In genomic region chr12:117786621-117787020, GRCm38 (mm10) we compare ENCODE assay signal across 25 mouse cellular contexts. TPM values are rescaled to one million over a fixed set of nuclear protein-coding genes. Genes with fewer than 3 reads are reported as not detected.
DNase-seq lines count a peak whose midpoint lies in the region; ATAC-seq and TF ChIP-seq lines count a peak whose summit lies in the region.
"Had no signal": no experiment of that assay in that cellular context is flagged by ENCODE, and none has a peak within 500 bp of the region (broad histone marks: within the 10 kb centered on the region; RNA-seq: fewer than 3 reads in every experiment).

No protein-coding gene starts in this region.

- ATAC-seq in forebrain, embryonic 14.5 days = 0 out of 2 replicates have a peak, but pooled peaks have one; percentile 50
- peak; percentile 57; the same call in 1 of the 2 replicates for ATAC-seq in forebrain, embryonic 16.5 days
- no peak for ATAC-seq in forebrain, embryonic 13.5 days
- ATAC-seq: CD4-positive, CD25-positive, alpha-beta regulatory T cell, adult 4 months had no signal

- H3K4me3 ChIP-seq in forebrain, embryonic 14.5 days (ENCODE audit: low read depth, low read length) = no peak overlapping the region
- no peak overlapping the region for H3K4me3 ChIP-seq in forebrain, embryonic 10.5 days
- H3K4me3 ChIP-seq in forebrain, embryonic 16.5 days (replicated peaks; ENCODE audit: low read length) = no peak overlapping the region
- H3K4me3 ChIP-seq in forebrain, embryonic 13.5 days = no peak overlapping the region
- no peak overlapping the region for H3K4me3 ChIP-seq in heart, embryonic 10.5 days
- H3K4me3 ChIP-seq in olfactory bulb, adult 2 months (ENCODE audit: insufficient read depth, low read depth, low read length) = no peak overlapping the region
- H3K4me3 ChIP-seq: embryonic facial prominence, embryonic 13.5 days; embryonic facial prominence, embryonic 15.5 days; erythroblast, embryonic 14.5 days had no signal

- TF ChIP-seq CTCF in olfactory bulb, adult 2 months (IDR thresholded peaks at IDR 0.05; ENCODE audit: insufficient read depth, low read depth, low read length) = no peak

- H3K36me3 ChIP-seq in forebrain, embryonic 14.5 days (ENCODE audit: control insufficient read depth, insufficient read depth, low read length) = no peaks in the 10 kb centered on the region
- H3K36me3 ChIP-seq in forebrain, embryonic 10.5 days (replicated peaks) = no peaks in the 10 kb centered on the region
- no peaks in the 10 kb centered on the region for H3K36me3 ChIP-seq in forebrain, embryonic 16.5 days (ENCODE audit: control insufficient read depth, insufficient read depth)
- H3K36me3 ChIP-seq in forebrain, embryonic 13.5 days (ENCODE audit: poor library complexity, severe bottlenecking) = no peaks in the 10 kb centered on the region
- no peaks in the 10 kb centered on the region for H3K36me3 ChIP-seq in heart, embryonic 10.5 days
- H3K36me3 ChIP-seq: embryonic facial prominence, embryonic 13.5 days; embryonic facial prominence, embryonic 15.5 days; G1E had no signal

- peaks cover 11% of the 10 kb centered on the region; the same call in 1 of the 2 replicates for H3K4me1 ChIP-seq in forebrain, embryonic 14.5 days (ENCODE audit: control insufficient read depth, insufficient read depth, low read length)
- peaks cover 40% of the 10 kb centered on the region for H3K4me1 ChIP-seq in forebrain, embryonic 10.5 days
- peaks cover 5% of the 10 kb centered on the region; the same call in 1 of the 2 replicates for H3K4me1 ChIP-seq in forebrain, embryonic 16.5 days (replicated peaks; ENCODE audit: control insufficient read depth, insufficient read depth, low read length)
- peaks cover 18% of the 10 kb centered on the region for H3K4me1 ChIP-seq in forebrain, embryonic 13.5 days
- H3K4me1 ChIP-seq in heart, embryonic 10.5 days = peaks cover 7% of the 10 kb centered on the region
- H3K4me1 ChIP-seq in olfactory bulb, adult 2 months (ENCODE audit: control insufficient read depth, insufficient read depth, low read length) = peaks cover 10% of the 10 kb centered on the region

- 5% methylated on average over 6 of the region's 6 CpGs for WGBS in forebrain, embryonic 14.5 days
- 19% methylated on average over 6 of the region's 6 CpGs for WGBS in forebrain, embryonic 10.5 days
- WGBS in forebrain, embryonic 16.5 days = 4% methylated on average over 6 of the region's 6 CpGs
- WGBS in forebrain, embryonic 13.5 days = 6% methylated on average over 6 of the region's 6 CpGs
- 41% methylated on average over 6 of the region's 6 CpGs for whole genome bisulfite sequencing in heart, embryonic 10.5 days
- WGBS in olfactory bulb, adult 2 months = 11% methylated on average over 6 of the region's 6 CpGs

- no peak overlapping the region for H3K9ac ChIP-seq in forebrain, embryonic 14.5 days (ENCODE audit: low read length)
- H3K9ac ChIP-seq in forebrain, embryonic 16.5 days (replicated peaks; ENCODE audit: low read depth, low read length) = no peak overlapping the region
- H3K9ac ChIP-seq in forebrain, embryonic 13.5 days = no peak overlapping the region
- H3K9ac ChIP-seq: embryonic facial prominence, embryonic 13.5 days; embryonic facial prominence, embryonic 15.5 days had no signal

- TF ChIP-seq POLR2A in olfactory bulb, adult 2 months (IDR thresholded peaks at IDR 0.05; ENCODE audit: insufficient read depth, low read depth, low read length) = no peak

- no peak overlapping the region for H3K27ac ChIP-seq in forebrain, embryonic 14.5 days (ENCODE audit: low read depth, low read length)
- no peak overlapping the region for H3K27ac ChIP-seq in forebrain, embryonic 10.5 days
- H3K27ac ChIP-seq in forebrain, embryonic 16.5 days (ENCODE audit: low read length) = no peak overlapping the region
- H3K27ac ChIP-seq in forebrain, embryonic 13.5 days = no peak overlapping the region
- H3K27ac ChIP-seq in heart, embryonic 10.5 days = no peak overlapping the region
- peak overlapping the region; percentile 94 for H3K27ac ChIP-seq in olfactory bulb, adult 2 months (ENCODE audit: insufficient read depth, low read depth, low read length)
- H3K27ac ChIP-seq: embryonic facial prominence, embryonic 13.5 days; embryonic facial prominence, embryonic 15.5 days had no signal

- H3K9me3 ChIP-seq in forebrain, embryonic 14.5 days (replicated peaks; ENCODE audit: control insufficient read depth, low read length) = no peaks in the 10 kb centered on the region
- H3K9me3 ChIP-seq in forebrain, embryonic 10.5 days = no peaks in the 10 kb centered on the region
- no peaks in the 10 kb centered on the region for H3K9me3 ChIP-seq in forebrain, embryonic 16.5 days (ENCODE audit: control insufficient read depth, low read length)
- H3K9me3 ChIP-seq in forebrain, embryonic 13.5 days (replicated peaks) = no peaks in the 10 kb centered on the region
- H3K9me3 ChIP-seq in heart, embryonic 10.5 days = no peaks in the 10 kb centered on the region
- H3K9me3 ChIP-seq: embryonic facial prominence, embryonic 13.5 days; embryonic facial prominence, embryonic 15.5 days had no signal

- DNase-seq in forebrain, embryonic 14.5 days (ENCODE audit: low spot score) = no peak
- no peak for DNase-seq in forebrain, embryonic 10.5 days (ENCODE audit: extremely low spot score, low spot score)
- DNase-seq in heart, adult 11 months = peak; percentile 58
- DNase-seq in heart, embryonic 10.5 days (ENCODE audit: low spot score) = no peak
- DNase-seq in adrenal gland, postnatal 25 days = no peak
- DNase-seq: adrenal gland, adult 2 months; adrenal gland, postnatal 10 days; adrenal gland, postnatal 36 days; B cell, adult 2 months; cerebellum, adult 11 months; cerebellum, adult 18-20 months; cerebellum, adult 8-10 months; cerebellum, adult 9-11 months; cerebellum, postnatal 14 days; cerebellum, postnatal 36 days; embryo, embryonic 11 days had no signal

- 0 out of 2 replicates have a peak, but pooled peaks cover 4% of the 10 kb centered on the region for H3K27me3 ChIP-seq in forebrain, embryonic 14.5 days (replicated peaks; ENCODE audit: control insufficient read depth, insufficient read depth, low read length)
- H3K27me3 ChIP-seq in forebrain, embryonic 10.5 days (ENCODE audit: poor library complexity, severe bottlenecking) = peaks cover 12% of the 10 kb centered on the region
- H3K27me3 ChIP-seq in forebrain, embryonic 16.5 days (replicated peaks; ENCODE audit: control insufficient read depth, insufficient read depth, low read length) = peaks cover 9% of the 10 kb centered on the region
- H3K27me3 ChIP-seq in forebrain, embryonic 13.5 days = peaks cover 8% of the 10 kb centered on the region; the same call in 1 of the 2 replicates
- H3K27me3 ChIP-seq in heart, embryonic 10.5 days (ENCODE audit: insufficient read depth, poor library complexity, severe bottlenecking) = peaks cover 9% of the 10 kb centered on the region; the same call in 1 of the 2 replicates
- H3K27me3 ChIP-seq: CH12.LX; embryonic facial prominence, embryonic 15.5 days had no signal

- no peak overlapping the region for H3K4me2 ChIP-seq in forebrain, embryonic 14.5 days (ENCODE audit: low read length)
- no peak overlapping the region for H3K4me2 ChIP-seq in forebrain, embryonic 16.5 days (ENCODE audit: low read length)
- H3K4me2 ChIP-seq in forebrain, embryonic 13.5 days = no peak overlapping the region
- H3K4me2 ChIP-seq: embryonic facial prominence, embryonic 13.5 days; embryonic facial prominence, embryonic 15.5 days had no signal

RNA-seq across cellular contexts. Expression of gene Cdca7l, which starts 17.5 kb away (rescaled TPM):
- 11.1 and 12.6 TPM in 2 replicates for polyA plus RNA-seq in forebrain, embryonic 14.5 days (2014; fragmentation: Nextera tagmentation; extraction: Ambion mirVana)
- polyA plus RNA-seq in forebrain, embryonic 10.5 days (2016; fragmentation: Nextera tagmentation; extraction: Ambion mirVana) = 73.9 and 74.2 TPM in 2 replicates
- 9.0 and 9.6 TPM in 2 replicates for polyA plus RNA-seq in forebrain, embryonic 16.5 days (2015; fragmentation: Nextera tagmentation; extraction: Ambion mirVana)
- polyA plus RNA-seq in forebrain, embryonic 13.5 days (2015; fragmentation: Nextera tagmentation; extraction: Ambion mirVana) = 20.4 and 27.0 TPM in 2 replicates
- polyA plus RNA-seq in heart, embryonic 10.5 days (2016; fragmentation: Nextera tagmentation; extraction: Ambion mirVana) = 18.5 and 30.7 TPM in 2 replicates
- not detected in 2 replicates for polyA plus RNA-seq in olfactory bulb, adult 2 months (2012; ENCODE audit: insufficient read depth, insufficient read length, low replicate concordance, missing spikeins)
- total RNA-seq in adrenal gland, postnatal 25 days (2021) = 5.0 and 7.5 TPM in 2 replicates
